Mouse (Mus musculus) left cerebral cortex, adult 11 months (tissue): ENCODE data around the gene Map1s.
A peak's percentile ranks its signal among the peaks of the same experiment; 100 is the strongest.
"Not testable (repeated sequence)": the region's sequence is repeated elsewhere in the genome, so short reads cannot be mapped to it uniquely, and the experiment has no call there.

Experiments used
- DNase-seq: peaks from one replicate; pipeline ENCODE4 v3.0.0; 2022; ENCODE audit warnings: low spot score

The Map1s gene

DNA sequence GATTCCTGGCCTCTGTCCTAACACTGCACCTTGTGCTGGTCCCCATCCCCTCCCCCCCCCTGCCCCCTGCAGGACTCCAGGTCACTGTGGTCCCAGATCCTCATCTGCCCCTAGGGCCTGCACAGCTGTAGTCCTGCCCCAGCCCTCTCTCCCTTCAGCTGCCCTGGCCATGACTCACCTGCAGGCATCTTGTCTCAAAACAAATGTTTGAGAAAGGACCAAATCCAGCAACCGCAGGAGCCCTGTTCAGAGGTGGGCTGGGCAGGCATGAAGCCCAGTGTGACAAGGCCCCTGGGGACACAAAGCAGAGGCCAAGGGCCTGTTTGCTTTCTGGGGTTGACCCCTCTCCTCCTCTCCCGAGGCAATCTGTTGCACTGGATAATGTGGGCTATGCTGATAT is 27.6 kb upstream of the Map1s start:
- no peak for DNase-seq

DNA sequence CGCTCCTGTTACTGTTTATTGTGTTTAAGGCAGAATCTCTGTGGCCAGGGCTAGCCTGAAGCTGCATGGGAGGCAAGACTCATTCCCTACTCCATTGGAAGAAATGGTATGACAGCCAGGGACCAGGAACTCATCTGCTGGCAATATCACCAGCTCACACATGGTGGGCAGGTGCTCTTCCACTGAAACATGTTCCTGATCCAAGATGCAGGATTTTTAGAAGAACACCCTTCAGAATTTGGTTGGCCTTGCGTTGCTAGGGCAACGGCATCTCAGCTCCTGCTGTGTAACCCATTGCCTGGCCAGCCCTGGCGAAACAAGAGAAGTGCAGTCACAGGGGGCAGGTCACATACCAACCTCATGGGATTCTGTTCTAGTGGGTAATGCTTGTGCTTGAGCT is 26.2 kb upstream of the Map1s start:
- no peak for DNase-seq

DNA sequence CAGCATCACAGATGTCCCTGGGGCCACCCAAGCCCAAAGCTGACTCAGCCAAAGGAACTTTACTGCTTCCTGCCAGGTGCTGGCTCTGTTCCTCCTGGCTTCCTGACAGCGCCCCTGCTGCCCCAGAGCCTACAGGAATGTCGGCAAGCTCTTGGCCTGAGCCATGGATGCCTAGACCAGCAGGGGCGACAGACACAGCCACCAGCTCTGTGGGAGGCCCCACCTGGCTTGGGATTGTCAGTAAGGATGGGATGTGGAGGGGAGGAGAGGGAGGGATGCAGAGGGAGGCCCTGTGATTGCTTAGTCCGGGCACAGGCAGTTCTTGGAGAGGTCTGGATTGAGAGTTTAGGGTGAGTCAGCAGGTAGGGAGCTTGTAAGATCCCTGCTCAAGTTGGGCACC is 25.6 kb upstream of the Map1s start:
- no peak for DNase-seq

DNA sequence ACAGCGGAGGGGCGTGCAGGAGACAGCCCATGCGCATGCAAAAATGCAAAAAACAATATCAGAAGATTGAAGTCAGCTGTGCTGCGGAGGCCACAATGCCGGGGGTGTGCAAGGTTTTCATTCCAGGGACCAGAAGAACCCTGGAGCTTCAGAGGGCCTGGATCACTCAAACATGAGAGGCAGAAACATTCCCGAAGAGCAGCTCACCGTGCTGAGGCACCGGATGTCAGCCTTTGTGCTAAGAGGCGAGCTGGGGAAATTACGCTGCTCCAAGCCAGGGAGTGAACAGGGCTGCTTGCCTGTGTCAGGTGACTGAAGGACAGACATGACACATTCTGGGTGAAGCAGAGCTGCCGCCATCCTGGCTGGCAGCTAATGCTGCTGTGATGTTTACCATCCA is 25.2 kb upstream of the Map1s start:
- no peak for DNase-seq

DNA sequence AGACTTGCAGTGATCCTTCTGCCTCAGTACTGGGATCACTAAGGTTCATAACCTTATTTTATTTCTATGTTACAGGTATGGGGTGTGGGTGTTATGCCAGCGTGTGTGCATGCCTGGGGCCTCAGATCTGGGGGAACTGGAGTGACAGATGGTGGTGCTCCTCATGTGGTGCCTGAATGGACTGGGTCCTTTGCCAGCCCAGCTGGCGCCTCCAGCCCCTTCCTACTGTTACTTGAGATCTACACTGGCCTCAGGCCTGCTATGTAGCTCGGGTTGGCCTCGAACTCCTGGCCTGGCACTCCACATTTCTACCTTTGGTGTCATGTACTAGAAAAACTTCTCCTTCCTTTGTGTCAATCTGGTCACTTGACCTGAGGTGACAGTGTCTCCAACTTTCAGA is 21.5 kb upstream of the Map1s start:
- DNase-seq = no peak

DNA sequence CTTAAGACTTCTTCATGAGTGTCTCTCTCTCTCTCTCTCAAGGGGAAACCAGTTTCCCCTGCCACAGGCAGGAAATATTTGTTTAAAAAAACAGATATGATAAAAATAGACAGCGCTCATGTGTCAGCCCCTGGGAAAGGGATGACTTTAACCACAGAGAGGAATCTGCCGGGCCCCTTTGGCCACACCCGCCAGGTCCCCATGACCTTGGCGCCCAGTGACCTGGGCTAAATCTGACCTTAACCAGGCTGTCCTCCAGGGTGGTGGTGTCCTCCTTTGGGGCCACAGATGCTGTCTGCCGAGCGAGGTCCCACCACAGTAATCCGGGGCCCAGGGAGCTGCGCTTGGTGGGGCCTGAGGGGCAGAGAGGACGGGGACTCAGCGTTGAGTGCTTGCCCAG is 21.0 kb upstream of the Map1s start:
- DNase-seq = no peak

DNA sequence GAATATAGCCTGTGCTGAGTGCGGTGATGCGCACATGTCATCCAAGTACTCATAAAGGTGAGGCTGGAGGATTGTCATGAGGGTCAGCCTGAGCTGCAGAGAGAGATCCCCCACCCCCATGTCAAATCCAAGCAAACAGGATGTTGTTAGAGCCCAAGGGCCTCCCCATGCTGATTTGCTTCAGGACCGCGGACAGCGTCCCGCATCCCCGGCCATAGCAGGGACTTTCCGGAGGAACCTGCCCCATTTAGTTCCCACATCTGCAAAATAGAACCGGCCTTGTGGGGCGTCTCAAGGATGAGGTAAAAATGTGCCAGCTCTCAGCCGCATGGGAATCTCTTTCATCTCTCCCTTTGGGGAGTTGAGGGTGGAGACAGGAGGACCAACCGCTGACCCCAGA is 20.1 kb upstream of the Map1s start:
- no peak for DNase-seq

DNA sequence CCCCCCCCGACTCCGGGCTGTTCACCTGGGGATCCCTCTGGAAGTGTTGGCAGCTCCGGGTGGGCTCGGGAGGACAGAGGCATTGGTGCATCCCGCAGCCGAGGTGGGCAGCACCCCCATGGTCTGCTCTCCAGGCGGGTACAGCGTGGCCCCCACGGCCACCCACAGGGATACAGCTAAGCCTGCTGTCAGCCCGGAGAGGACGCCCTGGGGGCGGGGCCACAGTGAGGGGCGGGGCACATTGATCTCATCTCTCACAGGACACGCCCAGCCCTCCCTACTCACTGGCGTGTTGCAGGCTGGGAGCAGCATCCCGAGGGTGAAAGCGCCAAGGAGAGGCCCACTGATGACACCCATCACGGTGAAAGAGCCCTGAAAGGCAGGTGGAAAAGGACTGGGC is 18.1 kb upstream of the Map1s start:
- DNase-seq = no peak

DNA sequence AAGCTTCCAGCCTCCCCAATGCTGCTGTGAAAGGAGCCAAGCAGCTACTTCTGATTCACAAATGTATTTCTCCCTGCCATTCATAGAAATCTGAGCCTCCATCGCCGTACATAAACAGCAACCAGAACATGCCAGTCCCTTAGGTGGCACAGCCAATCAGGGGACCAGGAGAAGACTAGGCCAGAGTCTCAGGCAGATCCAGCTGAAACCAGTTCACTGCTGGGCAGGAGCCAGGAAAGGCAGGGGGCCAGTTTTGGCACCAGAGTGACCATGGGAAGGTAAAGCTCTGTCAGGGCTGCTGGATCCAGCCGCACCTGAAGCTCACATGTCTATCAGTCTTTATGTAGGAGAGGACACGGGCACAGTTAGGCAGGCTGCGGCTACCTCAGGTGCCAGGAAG is 15.1 kb upstream of the Map1s start:
- no peak for DNase-seq

DNA sequence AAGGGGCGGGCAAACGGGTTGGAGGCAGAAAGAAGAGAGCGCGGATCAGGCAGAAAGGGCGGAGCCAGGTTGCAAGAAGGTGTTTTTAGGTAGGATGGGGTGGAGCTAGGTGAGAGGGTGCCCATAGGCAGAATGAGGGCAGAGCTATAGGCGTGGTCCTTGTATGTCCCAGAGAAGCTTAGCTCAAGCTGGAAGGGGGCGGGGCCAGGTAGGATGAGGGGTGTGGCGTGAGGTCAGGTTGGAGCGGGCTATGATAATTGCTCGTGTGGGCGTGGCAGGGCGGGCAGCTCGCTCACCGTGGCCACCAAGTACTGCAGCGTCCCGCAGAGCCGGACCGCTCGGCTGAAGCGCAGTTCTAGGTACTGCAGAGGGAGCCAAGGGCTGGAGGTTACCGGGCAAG is 14.4 kb upstream of the Map1s start:
- DNase-seq = no peak

DNA sequence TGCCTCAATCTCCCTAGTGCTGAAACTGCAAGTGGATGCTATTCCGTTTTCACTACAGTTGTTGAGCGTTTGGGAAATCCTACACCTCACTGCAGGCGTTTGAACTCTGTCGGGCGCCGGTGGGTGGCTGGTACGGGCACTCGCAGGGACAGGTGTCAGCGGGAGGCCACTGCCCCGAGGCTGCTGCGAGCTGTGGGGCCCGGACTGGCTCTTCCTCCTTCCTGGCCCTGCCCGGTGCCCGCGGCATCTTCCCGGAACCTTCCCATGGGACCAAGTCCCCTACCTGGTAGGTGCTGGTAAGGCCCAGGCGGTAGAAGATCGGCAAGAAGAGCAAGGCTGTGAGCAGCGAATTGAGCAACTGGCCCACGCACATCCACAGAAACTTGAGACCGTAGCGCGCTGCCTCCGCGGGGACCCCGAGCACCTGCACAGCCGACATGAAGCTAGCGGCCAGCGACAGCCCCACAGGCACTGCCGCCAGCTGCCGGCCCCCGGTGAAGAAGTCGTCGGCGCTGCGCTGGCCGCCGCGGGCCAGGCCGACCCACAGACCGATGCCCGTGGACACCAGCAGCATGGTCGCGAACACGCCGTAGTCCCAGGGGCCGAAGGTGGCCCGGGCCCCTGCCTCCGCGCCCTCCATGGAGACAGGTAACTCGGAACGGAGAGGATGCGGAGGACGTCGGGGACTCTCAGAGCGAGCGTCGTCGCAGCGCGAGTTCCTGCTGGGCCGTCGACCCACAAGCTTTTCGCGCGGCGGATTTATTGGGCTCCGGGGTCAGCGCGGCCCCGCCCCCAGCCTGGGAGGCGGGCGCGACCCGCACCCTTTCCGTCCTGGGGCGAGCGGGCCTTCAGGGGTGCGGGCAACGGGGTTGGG is 13.5 kb upstream of the Map1s start, which contains the start of gene Slc5a5:
Slc5a5 (minus strand) TSS at position 736 of the 874 bp plus-strand sequence.
- DNase-seq = no peak

DNA sequence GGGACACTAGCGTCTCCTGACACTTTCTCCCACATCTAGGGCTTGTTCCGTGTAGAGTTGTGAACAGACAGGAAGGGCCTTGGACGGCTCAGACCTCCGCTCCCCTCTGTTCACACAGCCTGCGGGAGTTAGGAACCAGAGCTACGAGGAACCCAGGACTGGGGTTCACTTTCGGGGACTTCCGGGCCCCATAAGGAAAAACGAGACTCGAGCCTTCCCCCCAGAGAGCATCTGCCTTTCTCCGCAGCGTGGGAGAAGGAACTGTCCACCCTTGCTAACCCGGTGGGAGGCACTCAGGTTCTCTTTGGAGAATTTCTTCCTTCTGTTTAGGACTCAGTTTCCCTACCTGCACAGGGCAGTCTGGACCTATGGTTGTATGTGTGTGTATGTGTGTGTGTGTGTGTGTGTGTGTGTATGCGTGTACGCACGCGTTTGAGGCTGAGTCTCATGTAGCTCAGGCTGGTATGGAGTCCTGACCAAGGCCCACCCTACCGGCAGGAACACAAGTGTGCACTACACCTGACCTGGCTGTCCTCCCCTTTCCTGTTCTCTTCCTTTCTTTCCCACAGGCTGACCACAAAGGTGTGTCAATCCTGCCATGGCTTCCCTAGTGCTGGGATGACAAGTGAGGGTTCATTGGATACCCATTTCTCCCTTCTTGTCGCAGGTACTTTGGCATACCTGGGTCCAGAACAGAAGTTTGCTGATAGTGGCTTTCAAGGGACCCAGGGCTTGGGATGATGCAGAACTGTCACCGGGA is 12.7 kb upstream of the Map1s start:
- no peak for DNase-seq

DNA sequence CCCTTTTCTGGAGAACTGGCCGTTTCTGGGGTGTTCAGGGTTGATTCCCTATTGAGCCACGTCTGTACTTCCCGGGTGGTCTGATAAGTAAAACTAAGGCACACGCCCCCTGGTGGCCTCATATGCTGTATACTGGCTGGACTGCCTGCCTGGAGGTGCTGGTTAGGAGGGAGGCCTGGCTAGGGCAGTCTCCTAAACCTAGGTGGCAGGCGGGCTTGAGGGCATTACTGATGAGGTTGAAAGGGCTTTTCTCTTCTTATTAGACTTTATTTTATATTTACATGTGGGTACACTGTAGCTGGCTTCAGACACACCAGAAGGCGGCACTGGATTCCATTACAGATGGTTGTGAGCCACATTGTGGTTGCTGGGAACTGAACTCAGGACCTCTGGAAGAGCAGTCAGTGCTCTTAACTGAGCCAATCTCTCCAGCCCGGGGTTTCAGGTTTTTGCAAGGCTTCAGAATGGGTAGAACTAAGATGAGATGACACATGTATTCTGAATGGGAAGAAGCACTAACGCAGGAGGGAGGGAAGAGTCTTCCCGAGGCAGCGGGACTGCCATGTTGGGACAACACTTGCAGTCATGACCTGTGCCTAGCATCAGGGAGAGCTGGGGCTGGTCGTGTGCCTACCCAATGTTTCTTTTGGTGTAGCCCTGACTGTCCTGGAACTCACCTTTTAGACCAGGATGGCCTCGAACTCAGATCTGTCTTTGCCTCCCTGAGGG is 11.9 kb upstream of the Map1s start:
- DNase-seq = no peak

DNA sequence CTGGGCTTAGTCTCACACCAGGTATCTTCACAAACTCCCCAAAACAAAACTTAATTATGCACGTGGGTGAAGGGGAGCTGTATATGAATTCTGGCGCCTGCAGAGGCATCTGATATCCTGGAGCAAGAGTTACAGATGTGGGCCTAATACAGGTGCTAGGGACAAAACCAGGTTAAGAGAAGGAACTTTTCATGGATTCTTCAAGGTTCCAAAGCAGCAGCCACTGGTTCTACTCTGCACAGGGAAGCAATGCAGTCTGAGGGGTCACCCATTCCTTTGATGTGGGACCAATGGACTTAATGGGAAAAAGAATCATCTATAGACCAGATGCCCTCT is 11.4 kb upstream of the Map1s start:
- no peak for DNase-seq

DNA sequence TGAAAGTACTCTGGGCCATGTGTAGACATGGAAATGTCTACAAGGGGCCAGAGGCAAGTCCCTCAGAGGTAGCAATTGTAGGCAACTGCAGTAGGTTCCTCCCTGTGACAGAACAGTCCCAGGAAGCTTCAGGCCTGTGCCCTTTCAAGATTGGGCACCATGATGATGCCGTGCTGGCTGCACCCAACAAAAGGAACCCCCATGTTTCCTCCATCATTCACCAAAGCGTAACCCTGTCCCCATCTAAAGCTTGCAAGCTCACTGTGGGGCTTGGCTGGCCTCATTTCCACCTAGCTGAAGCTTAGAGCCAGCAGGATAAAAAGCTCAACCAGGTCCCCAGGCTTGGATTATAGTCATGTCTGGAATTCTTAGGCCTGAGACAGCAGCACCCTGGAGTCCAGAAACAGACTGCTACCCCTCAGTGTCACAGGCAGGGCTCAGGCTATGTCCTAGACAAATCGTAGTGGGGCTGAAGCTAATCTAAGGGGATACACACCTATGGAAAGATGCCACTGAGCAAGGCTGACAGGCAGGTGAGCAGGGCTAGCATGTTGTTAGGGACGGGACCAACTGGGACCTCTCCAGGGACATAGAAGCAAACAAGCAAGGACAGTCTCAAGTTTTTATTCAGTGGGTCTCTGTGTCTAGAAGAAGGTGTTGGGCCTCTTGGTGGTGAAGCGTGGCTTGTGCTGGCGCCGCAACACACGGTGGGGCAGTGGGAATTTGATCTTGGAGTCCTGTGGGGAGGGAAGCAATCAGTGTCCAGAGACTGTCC is 10.8 kb upstream of the Map1s start:
- DNase-seq = no peak

DNA sequence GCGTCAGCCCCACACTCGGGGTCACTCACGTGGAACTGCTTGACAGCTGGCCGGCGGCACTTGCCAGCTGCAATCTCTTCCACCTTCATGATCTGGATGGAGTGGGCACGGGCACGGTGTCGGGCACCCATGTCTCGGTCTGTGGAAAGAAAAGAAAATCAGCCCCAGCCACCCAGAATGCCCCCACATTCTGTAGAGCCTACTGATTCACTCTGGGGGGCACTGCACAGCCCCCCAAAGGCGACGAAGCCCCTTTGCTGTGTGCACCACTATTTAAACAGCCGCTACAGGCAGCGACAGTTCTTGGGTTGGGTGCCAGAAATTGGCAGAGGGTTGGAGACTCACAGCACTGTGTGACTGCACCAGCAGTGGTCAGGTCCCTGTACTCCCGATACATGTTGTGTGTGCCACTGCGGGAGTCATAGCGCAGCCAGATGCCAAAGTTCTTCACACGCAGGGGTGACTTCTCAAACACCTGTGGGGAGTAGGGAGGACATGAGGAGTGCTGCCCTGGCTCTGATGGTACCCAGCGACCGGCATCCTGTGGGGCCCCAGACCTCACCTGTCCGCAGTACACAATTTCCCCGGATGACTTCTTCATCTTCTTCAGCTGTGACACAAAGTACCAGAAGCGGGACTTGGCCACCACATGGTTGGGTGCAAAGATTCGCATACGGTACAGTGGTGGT is 10.0 kb upstream of the Map1s start:
- not testable (repeated sequence) for DNase-seq

DNA sequence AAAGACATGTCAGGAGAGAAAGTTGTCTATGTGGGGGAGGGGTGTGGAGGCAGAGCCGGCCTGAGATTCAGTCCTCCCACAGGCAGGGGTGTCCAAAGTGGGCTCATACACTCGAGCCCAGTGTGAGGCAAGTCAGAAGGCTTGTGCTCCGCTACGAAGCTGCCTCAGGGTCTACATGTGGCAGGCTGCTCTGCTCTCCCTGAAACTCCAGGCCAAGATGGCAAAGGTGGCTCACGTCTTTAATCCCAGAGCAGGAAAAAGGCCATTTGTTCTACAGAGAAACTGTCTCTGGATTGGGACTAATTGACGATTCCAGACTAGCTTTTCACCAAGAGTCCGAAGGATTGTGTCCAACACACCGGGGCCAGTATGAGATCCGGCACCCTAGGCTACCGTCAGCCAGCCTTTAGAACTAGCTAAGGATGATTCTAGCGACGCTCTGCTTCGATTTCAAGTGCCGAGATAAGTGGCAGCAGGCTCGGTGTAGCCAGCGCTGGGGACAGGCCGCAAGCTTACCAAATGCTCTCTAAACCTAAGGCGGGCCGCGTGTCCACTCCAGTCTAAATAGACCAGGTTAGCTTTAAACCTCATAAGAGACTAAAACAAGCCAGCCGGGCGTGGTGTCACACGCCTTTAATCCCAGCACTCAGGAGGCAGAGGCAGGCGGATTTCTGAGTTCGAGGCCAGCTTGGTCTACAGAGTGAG is 9.3 kb upstream of the Map1s start:
- DNase-seq = no peak

DNA sequence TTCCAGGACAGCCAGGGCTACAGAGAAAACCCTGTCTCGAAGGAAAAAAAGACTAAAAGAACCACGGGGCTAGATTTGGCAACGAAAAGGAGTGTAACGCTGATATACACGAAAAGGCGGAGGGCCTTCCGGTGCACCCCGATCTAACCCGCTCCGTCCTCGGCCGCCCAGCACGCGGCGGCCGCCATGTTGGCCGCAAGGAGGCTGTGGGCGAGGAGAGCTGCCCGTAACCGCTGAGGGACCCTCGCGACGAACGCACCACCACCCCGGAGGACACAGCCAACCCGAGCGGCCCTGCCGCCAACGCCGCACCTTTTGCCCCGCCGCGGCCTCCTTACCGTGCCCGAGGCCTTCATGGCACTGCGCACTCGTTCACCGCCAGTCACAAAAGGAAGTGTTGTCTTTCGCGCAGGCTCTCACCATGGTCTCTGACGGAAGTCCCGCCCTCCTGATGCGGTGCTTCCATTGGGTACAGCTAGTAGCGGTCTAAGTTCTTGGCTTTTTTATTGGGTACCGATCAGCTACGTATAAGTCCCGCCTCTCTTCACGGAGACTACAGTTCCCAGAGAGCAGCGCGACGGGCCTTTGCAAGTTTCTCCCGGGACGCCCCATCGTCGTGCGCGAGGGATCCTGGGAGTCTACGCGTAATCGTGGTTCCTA is 8.6 kb upstream of the Map1s start, which contains the start of gene Rpl18a:
Rpl18a (minus strand) TSS at position 392 of the 660 bp plus-strand sequence.
- DNase-seq = peak; percentile 97

DNA sequence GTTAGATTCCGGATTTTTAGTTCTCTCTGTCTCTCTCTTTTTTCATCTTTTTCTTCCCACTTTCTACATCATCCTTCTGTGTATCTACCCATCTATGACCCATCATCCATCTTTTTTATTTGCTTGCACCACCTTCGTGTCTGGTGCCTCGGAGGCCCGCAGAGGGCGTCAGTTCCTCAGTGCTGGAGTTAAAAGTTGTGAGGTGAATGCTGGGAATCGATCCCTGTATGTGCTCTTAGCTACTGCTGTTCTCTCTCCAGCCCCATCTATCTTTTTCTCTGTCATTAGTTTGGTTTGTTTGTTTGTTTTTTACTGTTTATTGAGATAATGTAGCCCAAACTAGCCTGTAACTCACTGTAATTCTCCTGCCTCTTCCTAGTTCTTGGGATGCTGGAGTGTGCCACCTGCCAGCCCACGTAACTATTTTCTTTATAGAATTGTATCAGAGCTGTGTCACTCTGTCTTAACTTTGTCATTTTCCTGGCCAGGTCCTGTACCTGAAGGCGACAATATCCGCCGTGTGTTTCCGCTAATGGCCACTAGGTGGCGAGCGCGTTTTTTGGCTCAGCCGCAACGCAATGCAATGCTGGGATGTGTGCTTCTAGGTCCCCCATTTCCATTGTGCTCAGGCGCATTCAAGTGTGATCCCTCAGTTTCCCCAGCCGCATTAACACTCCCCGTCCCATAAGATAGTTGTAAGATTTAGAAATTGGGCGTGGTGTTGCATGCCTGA is 7.9 kb upstream of the Map1s start:
- peak; percentile 74 for DNase-seq
